Mouse (Mus musculus) neural tube, embryonic 14.5 days (tissue): Measurements from ENCODE around the gene Rnf11. TPM values are rescaled to one million over a fixed set of nuclear protein-coding genes. Genes with fewer than 3 reads are reported as not detected.

Source experiments
- ATAC-seq: fragments of 200-750 bp; cut with Nextera tagmentation; 2 replicates; pipeline ENCODE4 v1.8.0; 2017; ENCODE audit warnings: low read depth, mild to moderate bottlenecking, moderate TSS enrichment, moderate library complexity
- H3K27ac ChIP-seq: fragments of 300-500 bp; sonication (generic); 2 replicates; pipeline ENCODE4 v1.5.1; 2014; ENCODE audit warnings: low read depth, mild to moderate bottlenecking, control low read depth, low read length, moderate library complexity, mixed read lengths
- H3K27me3 ChIP-seq: fragments of 300-500 bp; sonication (generic); 2 replicates; pipeline ENCODE4 v1.6.1; 2014; ENCODE audit warnings: low read length; ENCODE audit not compliant: control insufficient read depth, insufficient read depth
- H3K36me3 ChIP-seq: fragments of 300-500 bp; sonication (generic); 2 replicates; pipeline ENCODE4 v1.6.1; 2014; ENCODE audit warnings: low read length, mixed read lengths; ENCODE audit not compliant: control insufficient read depth, insufficient read depth
- H3K4me1 ChIP-seq: fragments of 300-500 bp; sonication (generic); 2 replicates; pipeline ENCODE4 v1.6.1; 2014; ENCODE audit warnings: low read length; ENCODE audit not compliant: control insufficient read depth, insufficient read depth
- H3K4me2 ChIP-seq: fragments of 300-500 bp; sonication (generic); 2 replicates; pipeline ENCODE4 v1.6.1; 2014; ENCODE audit warnings: mild to moderate bottlenecking, low read depth, low read length, control low read depth
- H3K4me3 ChIP-seq: fragments of 300-500 bp; sonication (generic); 2 replicates; pipeline ENCODE4 v1.5.1; 2014; ENCODE audit warnings: low read depth, low read length, control low read depth, mixed read lengths
- H3K9ac ChIP-seq: fragments of 300-500 bp; sonication (generic); replicated peaks from 2 replicates; pipeline ENCODE4 v1.6.1; 2014; ENCODE audit warnings: low read depth, mild to moderate bottlenecking, control low read depth, low read length, mixed read lengths
- H3K9me3 ChIP-seq: fragments of 300-500 bp; sonication (generic); 2 replicates; pipeline ENCODE4 v1.6.1; 2016; ENCODE audit warnings: low read length; ENCODE audit not compliant: control insufficient read depth
- WGBS: fragments of 180-500 bp; shearing (Covaris S2); extraction: QIAGEN DNeasy Blood & Tissue Kit; methylation state at CpG from one replicate; pipeline ENCODE4 v1.1.7; 2014; 5-methylcytosine and 5-hydroxymethylcytosine counted together
- polyA plus RNA-seq: library from polyadenylated mRNA; unstranded; fragments of >200 nt; fragmentation: Nextera tagmentation; extraction: Ambion mirVana; gene quantifications from 2 replicates; pipeline ENCODE4 v1.2.1, GENCODE M21; 2014

Rnf11 gene
- polyA plus RNA-seq, 1 experiment from 2014 or later: 95.5 TPM

GRCm38 (mm10) chr4:109477454-109477853, 7.1 kb downstream of the Rnf11 start:
- Histone ChIP-seq H3K4me3 (no peak overlapping the region), H3K4me1 (peaks cover 8% of the 10 kb centered on the region), H3K9ac (no peak overlapping the region), H3K4me2 (no peak overlapping the region), H3K9me3 (no peaks in the 10 kb centered on the region), H3K36me3 (no peaks in the 10 kb centered on the region), H3K27me3 (peaks cover 2% of the 10 kb centered on the region; the same call in 1 of the 2 replicates), H3K27ac (no peak overlapping the region)
- WGBS: 92% methylated on average over 3 of the region's 3 CpGs
- no peak for ATAC-seq

GRCm38 (mm10) chr4:109476554-109477014, 7.9 kb downstream of the Rnf11 start:
- Histone ChIP-seq H3K4me2 (peak overlapping the region; percentile 74), H3K4me3 (peak overlapping the region; percentile 94), H3K9ac (peak overlapping the region; percentile 98), H3K27ac (peak overlapping the region; percentile 96), H3K9me3 (no peaks in the 10 kb centered on the region), H3K4me1 (peaks cover 8% of the 10 kb centered on the region), H3K36me3 (no peaks in the 10 kb centered on the region), H3K27me3 (peaks cover 2% of the 10 kb centered on the region; the same call in 1 of the 2 replicates)
- 0% methylated on average over 27 of the region's 39 CpGs for WGBS
- ATAC-seq: peak; percentile 99

GRCm38 (mm10) chr4:109475577-109476553, 8.7 kb downstream of the Rnf11 start:
- H3K9ac ChIP-seq: peak overlapping the region; percentile 98
- H3K27ac ChIP-seq: peak overlapping the region; percentile 96
- peak overlapping the region; percentile 74 for H3K4me2 ChIP-seq
- H3K27me3 ChIP-seq: peaks cover 2% of the 10 kb centered on the region; the same call in 1 of the 2 replicates
- under 1% methylated on average over 39 of the region's 68 CpGs for WGBS
- ATAC-seq: peak; percentile 83
- peaks cover 8% of the 10 kb centered on the region for H3K4me1 ChIP-seq
- no peaks in the 10 kb centered on the region for H3K9me3 ChIP-seq
- peak overlapping the region; percentile 94 for H3K4me3 ChIP-seq
- no peaks in the 10 kb centered on the region for H3K36me3 ChIP-seq

- H3K4me2 ChIP-seq: peak overlapping the region; percentile 74
- ATAC-seq: no peak
- H3K27ac ChIP-seq: no peak overlapping the region
- H3K4me1 ChIP-seq: peaks cover 8% of the 10 kb centered on the region
- H3K36me3 ChIP-seq: no peaks in the 10 kb centered on the region
- H3K4me3 ChIP-seq: peak overlapping the region; percentile 94
- WGBS: 56% methylated on average over 2 of the region's 2 CpGs
- H3K27me3 ChIP-seq: peaks cover 2% of the 10 kb centered on the region; the same call in 1 of the 2 replicates
- H3K9ac ChIP-seq: no peak overlapping the region; the same call in 1 of the 2 replicates
- no peaks in the 10 kb centered on the region for H3K9me3 ChIP-seq
These were observed 9.4 kb downstream of the Rnf11 start for GRCm38 (mm10) chr4:109475078-109475477.

DNA sequence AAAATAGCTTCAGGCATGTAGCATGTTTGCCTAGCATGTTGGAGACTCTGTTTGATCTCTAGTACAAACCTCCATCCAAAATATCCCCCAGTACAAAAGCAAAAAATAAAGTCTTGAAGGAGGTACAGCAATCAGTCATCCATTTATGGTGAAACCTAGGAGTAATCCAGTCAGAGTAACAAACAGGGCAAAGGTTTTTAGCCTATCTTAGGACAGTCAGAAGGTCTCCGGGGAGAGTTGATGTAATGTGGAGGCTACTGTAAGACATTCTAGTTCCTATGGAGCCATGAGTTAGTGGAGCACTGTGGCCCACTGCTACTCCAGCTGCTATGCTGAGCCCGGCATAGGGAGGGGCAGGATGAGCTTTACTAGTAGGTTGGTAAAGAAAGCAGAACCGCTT, 12.0 kb downstream of the Rnf11 start:
- no peak overlapping the region for H3K27ac ChIP-seq
- no peak for ATAC-seq

GRCm38 (mm10) chr4:109471606-109472005, 12.9 kb downstream of the Rnf11 start:
- Histone ChIP-seq H3K27me3 (peaks cover 2% of the 10 kb centered on the region; the same call in 1 of the 2 replicates), H3K9ac (no peak overlapping the region), H3K4me3 (no peak overlapping the region), H3K27ac (no peak overlapping the region), H3K4me1 (peaks cover 8% of the 10 kb centered on the region), H3K9me3 (no peaks in the 10 kb centered on the region), H3K4me2 (no peak overlapping the region), H3K36me3 (no peaks in the 10 kb centered on the region)
- no peak for ATAC-seq

More for the DNA sequence above, 12.0 kb downstream of the Rnf11 start:
- Histone ChIP-seq H3K9ac (no peak overlapping the region), H3K27me3 (peaks cover 2% of the 10 kb centered on the region; the same call in 1 of the 2 replicates), H3K4me2 (no peak overlapping the region), H3K36me3 (no peaks in the 10 kb centered on the region), H3K9me3 (no peaks in the 10 kb centered on the region), H3K4me3 (no peak overlapping the region), H3K4me1 (peaks cover 8% of the 10 kb centered on the region)
- WGBS: 94% methylated on average over 3 of the region's 3 CpGs

- no peak overlapping the region for H3K27ac ChIP-seq
- H3K9ac ChIP-seq: no peak overlapping the region
- no peaks in the 10 kb centered on the region for H3K4me1 ChIP-seq
- H3K36me3 ChIP-seq: no peaks in the 10 kb centered on the region
- no peak for ATAC-seq
- no peaks in the 10 kb centered on the region for H3K27me3 ChIP-seq
- no peak overlapping the region for H3K4me2 ChIP-seq
- no peak overlapping the region for H3K4me3 ChIP-seq
- no peaks in the 10 kb centered on the region for H3K9me3 ChIP-seq
These were observed 16.8 kb downstream of the Rnf11 start for GRCm38 (mm10) chr4:109467687-109468086.

DNA sequence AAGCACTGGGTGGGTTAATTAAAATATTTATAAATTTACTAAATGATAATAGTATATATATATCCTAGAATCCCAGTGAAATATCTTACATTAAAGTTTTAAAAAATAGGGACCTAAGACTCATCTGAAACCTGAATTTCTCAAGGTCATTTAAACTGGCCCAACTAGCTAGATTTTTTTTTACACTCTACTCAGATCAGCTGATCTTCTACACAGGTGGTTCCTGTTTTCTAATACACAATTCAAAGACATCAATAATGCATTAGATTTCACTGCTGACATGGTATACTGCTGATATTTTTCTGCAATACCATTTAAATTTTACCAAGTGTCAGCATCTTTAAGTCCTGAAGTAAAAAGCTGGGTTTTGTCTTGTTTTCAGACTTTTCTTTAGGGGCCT, 20.6 kb downstream of the Rnf11 start:
- no peak overlapping the region for H3K27ac ChIP-seq
- no peaks in the 10 kb centered on the region for H3K4me1 ChIP-seq
- H3K9ac ChIP-seq: no peak overlapping the region
- no peaks in the 10 kb centered on the region for H3K9me3 ChIP-seq
- H3K4me2 ChIP-seq: no peak overlapping the region
- H3K4me3 ChIP-seq: no peak overlapping the region
- no peaks in the 10 kb centered on the region for H3K27me3 ChIP-seq
- H3K36me3 ChIP-seq: no peaks in the 10 kb centered on the region
- no peak for ATAC-seq
